Mouse (Mus musculus) liver, embryonic 15.5 days (tissue): Measurements from ENCODE around the gene Phgdh. TPM values are rescaled to one million over a fixed set of nuclear protein-coding genes. Genes with fewer than 3 reads are reported as not detected.
"Not testable (repeated sequence)": the region's sequence is repeated elsewhere in the genome, so short reads cannot be mapped to it uniquely, and the experiment has no call there.

ENCODE experiments used
- ATAC-seq: fragments of 200-750 bp; cut with Nextera tagmentation; 2 replicates; pipeline ENCODE4 v1.8.0; 2017; ENCODE audit warnings: moderate number of reproducible peaks, mild to moderate bottlenecking, moderate library complexity; ENCODE audit not compliant: insufficient read depth
- H3K27ac ChIP-seq: fragments of 300-500 bp; sonication (generic); replicated peaks from 2 replicates; pipeline ENCODE4 v1.5.1; 2015; ENCODE audit warnings: mild to moderate bottlenecking, inconsistent platforms
- H3K27me3 ChIP-seq: fragments of 300-500 bp; sonication (generic); 2 replicates; pipeline ENCODE4 v1.6.1; 2015; ENCODE audit warnings: mild to moderate bottlenecking, inconsistent platforms
- H3K36me3 ChIP-seq: fragments of 300-500 bp; sonication (generic); replicated peaks from 2 replicates; pipeline ENCODE4 v1.6.1; 2015; ENCODE audit warnings: moderate library complexity, mild to moderate bottlenecking, inconsistent platforms
- H3K4me1 ChIP-seq: fragments of 300-500 bp; sonication (generic); replicated peaks from 2 replicates; pipeline ENCODE4 v1.6.1; 2015; ENCODE audit warnings: inconsistent platforms
- H3K4me2 ChIP-seq: fragments of 300-500 bp; sonication (generic); 2 replicates; pipeline ENCODE4 v1.6.1; 2015; ENCODE audit warnings: moderate library complexity, mild to moderate bottlenecking, inconsistent platforms
- H3K4me3 ChIP-seq: fragments of 300-500 bp; sonication (generic); replicated peaks from 2 replicates; pipeline ENCODE4 v1.5.1; 2015; ENCODE audit warnings: mild to moderate bottlenecking, inconsistent platforms
- H3K9ac ChIP-seq: fragments of 300-500 bp; sonication (generic); 2 replicates; pipeline ENCODE4 v1.6.1; 2015; ENCODE audit warnings: moderate library complexity, mild to moderate bottlenecking, inconsistent platforms
- H3K9me3 ChIP-seq: fragments of 300-500 bp; sonication (generic); replicated peaks from 2 replicates; pipeline ENCODE4 v1.6.1; 2016; ENCODE audit warnings: inconsistent platforms
- WGBS: fragments of 180-500 bp; shearing (Covaris S2); methylation state at CpG from one replicate; pipeline ENCODE4 v1.1.7; 2015; ENCODE audit warnings: mixed read lengths; ENCODE audit not compliant: insufficient replicate concordance; 5-methylcytosine and 5-hydroxymethylcytosine counted together
- polyA plus RNA-seq: library from polyadenylated mRNA; unstranded; fragments of >200 nt; fragmentation: Nextera tagmentation; extraction: Ambion mirVana; gene quantifications from 2 replicates; pipeline ENCODE4 v1.2.1, GENCODE M21; 2015

Gene Phgdh
- 208 and 233 TPM in 2 replicates for polyA plus RNA-seq

- not testable (repeated sequence) for H3K9me3 ChIP-seq, H3K27me3 ChIP-seq, H3K36me3 ChIP-seq
- H3K4me1 ChIP-seq: peaks cover 54% of the 10 kb centered on the region
- H3K27ac ChIP-seq: peak within 1 kb of the TSS; percentile 64
- WGBS: 3% methylated on average over 10 of the region's 10 CpGs
- H3K4me3 ChIP-seq: peak within 1 kb of the TSS; percentile 68
- peak within 1 kb of the TSS; percentile 51 for H3K9ac ChIP-seq
- ATAC-seq: peak; percentile 49
- peak within 1 kb of the TSS; percentile 88 for H3K4me2 ChIP-seq
Measured at GRCm38 (mm10) chr3:98339706-98340109, at the start of gene Phgdh. Gene Phgdh (minus strand): TSS chr3:98339990.

GRCm38 (mm10) chr3:98389305-98389704, 49.5 kb upstream of the Phgdh start:
- Histone ChIP-seq H3K4me1 (no peaks in the 10 kb centered on the region), H3K4me3 (no peak overlapping the region), H3K27ac (no peak overlapping the region), H3K36me3 (no peaks in the 10 kb centered on the region), H3K27me3 (peaks cover 5% of the 10 kb centered on the region; the same call in 1 of the 2 replicates), H3K9ac (no peak overlapping the region), H3K4me2 (no peak overlapping the region), H3K9me3 (no peaks in the 10 kb centered on the region)
- 50% methylated on average over 3 of the region's 3 CpGs for WGBS
- no peak for ATAC-seq

- Histone ChIP-seq H3K27ac (no peak overlapping the region), H3K36me3 (no peaks in the 10 kb centered on the region), H3K4me1 (no peaks in the 10 kb centered on the region), H3K9me3 (no peaks in the 10 kb centered on the region), H3K4me3 (no peak overlapping the region), H3K27me3 (peaks cover 20% of the 10 kb centered on the region), H3K9ac (no peak overlapping the region), H3K4me2 (no peak overlapping the region)
- 66% methylated on average over 7 of the region's 7 CpGs for WGBS
- no peak for ATAC-seq
Measured at GRCm38 (mm10) chr3:98387756-98388155, 48.0 kb upstream of the Phgdh start.

GRCm38 (mm10) chr3:98387086-98387485, 47.3 kb upstream of the Phgdh start:
- Histone ChIP-seq H3K27ac (no peak overlapping the region), H3K9me3 (no peaks in the 10 kb centered on the region), H3K4me2 (no peak overlapping the region), H3K4me1 (no peaks in the 10 kb centered on the region), H3K4me3 (no peak overlapping the region), H3K36me3 (no peaks in the 10 kb centered on the region), H3K9ac (no peak overlapping the region), H3K27me3 (peaks cover 27% of the 10 kb centered on the region)
- ATAC-seq: no peak
- 49% methylated on average over 4 of the region's 4 CpGs for WGBS

- 0 out of 2 replicates have a peak overlapping the region, but pooled peaks have one; percentile 37 for H3K9ac ChIP-seq
- peak overlapping the region; percentile 58 for H3K4me3 ChIP-seq
- peaks cover 45% of the 10 kb centered on the region for H3K27me3 ChIP-seq
- H3K27ac ChIP-seq: no peak overlapping the region
- H3K4me1 ChIP-seq: 0 out of 2 replicates have a peak, but pooled peaks cover 2% of the 10 kb centered on the region
- H3K9me3 ChIP-seq: no peaks in the 10 kb centered on the region
- peak overlapping the region; percentile 56 for H3K4me2 ChIP-seq
- 0 out of 2 replicates have a peak, but pooled peaks have one; percentile 4 for ATAC-seq
- H3K36me3 ChIP-seq: no peaks in the 10 kb centered on the region
- 9% methylated on average over 21 of the region's 21 CpGs for WGBS
Measured at GRCm38 (mm10) chr3:98383024-98383790, 43.4 kb upstream of the Phgdh start.

- H3K4me1 ChIP-seq: 0 out of 2 replicates have a peak, but pooled peaks cover 2% of the 10 kb centered on the region
- peak; percentile 70; the same call in 1 of the 2 replicates for ATAC-seq
- peak within 1 kb of the TSS; percentile 58 for H3K4me3 ChIP-seq
- H3K27ac ChIP-seq: no peak within 1 kb of the TSS
- peak within 1 kb of the TSS; percentile 37; the same call in 1 of the 2 replicates for H3K9ac ChIP-seq
- 1% methylated on average over 42 of the region's 42 CpGs for WGBS
- H3K27me3 ChIP-seq: peaks cover 45% of the 10 kb centered on the region
- no peaks in the 10 kb centered on the region for H3K9me3 ChIP-seq
- H3K36me3 ChIP-seq: no peaks in the 10 kb centered on the region
- peak within 1 kb of the TSS; percentile 56 for H3K4me2 ChIP-seq
Measured at GRCm38 (mm10) chr3:98382246-98382939, 42.6 kb upstream of the Phgdh start, which contains the start of gene Zfp697. Gene Zfp697 (plus strand): TSS chr3:98382461.

- H3K9ac ChIP-seq: no peak overlapping the region
- peak overlapping the region; percentile 58 for H3K4me3 ChIP-seq
- H3K9me3 ChIP-seq: no peaks in the 10 kb centered on the region
- no peak overlapping the region for H3K27ac ChIP-seq
- 7% methylated on average over 17 of the region's 17 CpGs for WGBS
- peaks cover 45% of the 10 kb centered on the region for H3K27me3 ChIP-seq
- no peak for ATAC-seq
- H3K4me2 ChIP-seq: peak overlapping the region; percentile 56
- H3K4me1 ChIP-seq: 0 out of 2 replicates have a peak, but pooled peaks cover 2% of the 10 kb centered on the region
- H3K36me3 ChIP-seq: no peaks in the 10 kb centered on the region
Measured at GRCm38 (mm10) chr3:98381677-98382245, 42.0 kb upstream of the Phgdh start.

- H3K4me1 ChIP-seq: 0 out of 2 replicates have a peak, but pooled peaks cover 2% of the 10 kb centered on the region
- no peak for ATAC-seq
- H3K9ac ChIP-seq: no peak overlapping the region
- H3K4me2 ChIP-seq: no peak overlapping the region
- 31% methylated on average over 7 of the region's 7 CpGs for WGBS
- no peak overlapping the region for H3K27ac ChIP-seq
- H3K4me3 ChIP-seq: no peak overlapping the region
- H3K27me3 ChIP-seq: peaks cover 40% of the 10 kb centered on the region
- H3K36me3 ChIP-seq: no peaks in the 10 kb centered on the region
- no peaks in the 10 kb centered on the region for H3K9me3 ChIP-seq
Measured at GRCm38 (mm10) chr3:98379236-98379635, 39.4 kb upstream of the Phgdh start.

- no peak for ATAC-seq
- no peak overlapping the region for H3K9ac ChIP-seq
- no peaks in the 10 kb centered on the region for H3K36me3 ChIP-seq
- no peak overlapping the region for H3K27ac ChIP-seq
- H3K4me1 ChIP-seq: 0 out of 2 replicates have a peak, but pooled peaks cover 2% of the 10 kb centered on the region
- H3K4me2 ChIP-seq: no peak overlapping the region
- no peak overlapping the region for H3K4me3 ChIP-seq
- peaks cover 30% of the 10 kb centered on the region for H3K27me3 ChIP-seq
- WGBS: 61% methylated on average over 4 of the region's 4 CpGs
- no peaks in the 10 kb centered on the region for H3K9me3 ChIP-seq
Measured at GRCm38 (mm10) chr3:98378267-98378666, 38.5 kb upstream of the Phgdh start.

GRCm38 (mm10) chr3:98374980-98375379, 35.2 kb upstream of the Phgdh start:
- no peak overlapping the region for H3K4me3 ChIP-seq
- no peak overlapping the region for H3K27ac ChIP-seq
- H3K4me1 ChIP-seq: 0 out of 2 replicates have a peak, but pooled peaks cover 2% of the 10 kb centered on the region
- no peaks in the 10 kb centered on the region for H3K36me3 ChIP-seq
- no peak overlapping the region for H3K9ac ChIP-seq
- ATAC-seq: no peak
- WGBS: 57% methylated on average over 5 of the region's 5 CpGs
- no peaks in the 10 kb centered on the region for H3K9me3 ChIP-seq
- H3K27me3 ChIP-seq: peaks cover 3% of the 10 kb centered on the region; the same call in 1 of the 2 replicates
- H3K4me2 ChIP-seq: no peak overlapping the region
